Mouse (Mus musculus): ENCODE data around the gene Bdkrb2. TPM values are rescaled to one million over a fixed set of nuclear protein-coding genes. Genes with fewer than 3 reads are reported as not detected.

Gene Bdkrb2
- total RNA-seq (2021), result 10.0 and 11.9 TPM in 2 replicates
- long read RNA-seq, experiment 1, transcript Bdkrb2-201 (3 exons, 3,792 nt), result major isoform, 9 of 12 reads
- long read RNA-seq, experiment 1, partial matches to known transcripts, result 3 of 12 reads
- long read RNA-seq, experiment 1, other reads (novel, unspliced or antisense), result 0 of 12 reads
- long read RNA-seq, experiment 2, partial matches to known transcripts, result 0 of 4 reads
- long read RNA-seq, experiment 2, other reads (novel, unspliced or antisense), result 0 of 4 reads

DNA sequence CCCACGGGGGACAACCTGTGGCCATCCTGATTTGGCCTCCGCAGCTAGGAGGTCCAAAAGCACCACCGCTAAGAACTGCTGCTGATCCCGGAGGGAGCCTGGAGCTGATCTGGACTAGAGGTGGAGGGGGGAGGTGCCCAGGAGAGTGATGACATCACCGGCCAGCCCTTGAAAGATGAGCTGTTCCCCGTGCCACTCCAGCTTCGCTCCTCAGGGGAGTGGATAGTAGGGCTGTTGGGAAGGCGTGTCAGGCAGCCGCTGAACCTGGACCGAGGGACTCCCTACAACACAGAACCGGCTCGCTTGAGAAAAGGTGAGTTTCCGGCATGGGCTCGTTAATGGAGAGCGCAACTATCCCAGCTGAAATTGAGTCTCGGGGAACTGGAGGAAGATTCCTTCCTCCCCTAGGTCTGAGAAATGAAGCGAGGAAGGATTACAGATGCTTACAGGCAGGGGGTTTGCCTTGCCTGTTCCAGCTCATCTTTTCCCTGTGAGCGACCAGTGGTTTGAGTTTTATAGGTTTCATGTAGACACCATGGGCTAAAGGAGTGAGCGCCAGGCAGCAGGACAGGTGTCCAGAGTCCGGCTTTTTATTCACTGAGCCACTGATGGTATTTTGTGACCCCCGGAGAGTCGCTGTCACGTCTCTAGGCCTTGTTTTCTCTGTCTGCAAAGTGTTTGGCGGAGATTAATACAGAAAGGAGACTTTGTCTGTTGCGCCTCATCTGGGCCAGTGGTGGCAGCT, at the start of gene Bdkrb2:
Gene Bdkrb2, plus strand, starts transcription at position 291 of the 745 bp plus-strand sequence.
- peak; percentile 85 for DNase-seq

DNA sequence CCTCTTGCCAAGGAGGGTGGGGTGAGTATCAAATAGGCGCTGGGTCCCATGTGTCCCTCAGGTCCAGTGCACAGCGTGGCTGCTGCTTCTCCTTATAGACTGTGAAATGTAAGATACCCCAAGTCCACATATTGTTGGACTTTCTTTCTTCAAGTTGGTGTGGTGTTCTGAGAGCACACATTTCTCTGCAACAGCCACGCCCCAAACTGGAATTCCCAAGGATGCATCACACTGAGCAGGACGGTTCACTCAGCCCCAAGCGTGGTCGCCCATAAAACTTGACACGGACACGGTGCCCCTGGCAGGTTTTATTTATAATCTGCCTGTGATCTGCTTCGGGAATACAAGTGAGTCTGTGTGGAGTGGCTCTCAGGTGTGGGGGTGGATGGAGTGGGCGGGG, 48.9 kb upstream of the Bdkrb2 start:
- DNase-seq, result no peak

DNA sequence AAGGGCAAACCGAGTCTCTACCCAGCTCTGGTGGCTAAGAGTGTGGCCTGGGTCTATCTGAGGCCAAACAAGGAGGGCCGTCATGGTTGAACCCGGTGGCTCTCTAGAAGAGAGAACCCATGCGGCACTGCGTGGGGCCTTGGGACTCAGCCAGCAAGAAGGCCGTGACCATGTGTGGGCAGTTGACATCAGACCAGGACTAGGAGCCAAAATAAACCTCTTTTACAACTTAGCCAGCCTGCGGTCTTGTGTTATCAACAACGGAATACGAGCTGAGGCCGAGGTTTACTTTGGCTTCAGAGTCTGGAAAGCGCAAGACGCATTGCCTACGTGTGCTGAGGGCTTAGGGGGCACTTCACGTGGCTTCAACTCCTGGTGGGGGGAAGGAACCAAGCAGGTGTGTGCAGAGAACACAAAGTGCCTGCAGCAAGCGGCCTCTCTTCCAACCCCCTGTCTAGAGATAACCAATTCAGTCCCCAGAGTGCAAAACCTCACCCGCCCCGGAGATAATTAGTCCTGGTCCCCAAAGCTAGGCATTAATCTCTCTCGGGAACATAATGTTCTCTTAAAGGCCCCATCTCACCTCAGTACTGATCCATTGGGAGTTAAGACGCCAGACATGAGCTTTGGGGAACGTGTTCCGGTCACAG, 45.9 kb upstream of the Bdkrb2 start:
- peak; percentile 60 for DNase-seq

DNA sequence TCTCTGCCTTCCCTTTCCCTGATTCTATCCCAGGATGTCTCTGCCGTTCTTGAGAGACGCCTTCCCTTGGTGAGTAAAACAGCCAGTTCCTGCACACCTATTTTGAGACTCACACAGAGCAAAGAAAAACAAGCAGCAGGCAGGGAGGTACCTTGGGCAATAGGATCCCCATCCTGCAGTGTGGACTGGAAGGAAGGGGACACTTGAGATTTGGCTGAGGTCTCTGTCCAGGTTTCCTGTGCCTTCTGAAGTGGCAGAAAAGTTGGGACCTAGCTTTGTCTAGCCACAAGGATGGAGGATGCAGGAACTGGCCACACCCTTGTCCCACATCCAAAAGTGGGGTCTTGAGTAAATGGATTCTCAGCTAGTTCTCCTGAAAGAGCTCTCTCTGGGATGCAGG, 43.2 kb upstream of the Bdkrb2 start:
- no peak for DNase-seq

DNA sequence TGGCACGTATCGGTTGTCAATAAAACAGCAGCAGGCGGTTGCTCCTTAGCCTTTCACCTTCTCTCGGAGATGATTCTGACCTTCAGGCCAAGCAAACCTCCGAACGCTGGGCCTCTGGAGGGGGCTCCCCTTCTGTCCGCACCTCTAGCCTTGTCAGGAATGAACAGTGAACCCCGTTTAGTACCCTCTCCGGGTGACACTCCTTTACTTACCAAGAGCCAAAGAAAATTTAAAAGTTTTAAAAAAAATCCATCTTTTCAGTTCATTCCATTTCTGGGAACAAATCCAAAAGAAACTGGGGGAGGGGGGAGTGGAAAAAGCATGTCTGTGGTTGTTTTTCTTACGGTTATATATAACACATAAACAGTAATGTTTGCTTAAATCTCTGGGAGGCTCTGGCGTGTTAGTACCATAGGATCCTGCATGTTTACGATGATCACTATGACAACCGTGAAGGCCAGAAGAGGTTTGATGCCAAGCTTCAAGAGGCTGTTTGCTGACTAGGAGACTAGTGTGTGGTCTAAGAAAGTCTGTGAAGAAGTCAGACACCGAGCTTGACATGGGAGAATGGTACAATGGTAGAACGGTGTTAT, 41.8 kb upstream of the Bdkrb2 start:
- peak; percentile 38 for DNase-seq

DNA sequence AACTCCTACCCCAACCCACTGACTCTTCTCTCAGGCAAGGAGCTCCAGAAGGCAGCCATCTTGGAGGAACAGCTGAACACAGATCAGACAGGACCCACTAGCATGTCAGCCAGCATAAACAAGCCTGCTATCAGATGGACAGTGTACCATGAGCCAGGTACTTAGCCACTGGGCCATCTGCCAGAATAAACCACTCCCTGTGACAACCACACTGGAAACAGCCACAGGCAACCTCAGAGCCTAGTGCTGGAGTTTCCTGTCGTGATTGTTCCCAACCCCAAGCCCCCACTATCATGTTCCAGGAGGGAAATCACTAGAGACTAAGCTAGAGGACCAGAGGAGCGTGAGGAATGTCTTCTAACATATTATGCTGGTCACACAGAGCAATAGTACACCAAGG, 39.3 kb upstream of the Bdkrb2 start:
- DNase-seq, result peak; percentile 36

DNA sequence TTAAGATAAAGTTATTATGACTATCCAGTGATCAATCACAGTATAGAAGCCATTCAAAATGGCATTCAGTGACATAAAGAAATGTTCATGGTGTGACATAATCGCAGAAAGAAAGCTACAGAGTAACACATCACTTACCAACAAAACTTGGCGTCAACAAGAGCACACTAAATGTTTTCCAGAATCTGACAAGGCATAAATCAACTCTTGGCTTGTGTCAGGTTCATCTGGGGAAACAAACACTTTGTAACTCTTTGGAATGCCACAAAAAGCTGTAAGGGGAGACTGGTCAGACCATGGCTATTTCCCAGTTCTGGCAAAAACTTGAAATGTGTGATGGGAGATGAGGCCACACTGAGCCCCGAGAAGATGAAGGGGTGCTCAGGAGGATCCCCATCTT, 36.8 kb upstream of the Bdkrb2 start:
- DNase-seq, result no peak

DNA sequence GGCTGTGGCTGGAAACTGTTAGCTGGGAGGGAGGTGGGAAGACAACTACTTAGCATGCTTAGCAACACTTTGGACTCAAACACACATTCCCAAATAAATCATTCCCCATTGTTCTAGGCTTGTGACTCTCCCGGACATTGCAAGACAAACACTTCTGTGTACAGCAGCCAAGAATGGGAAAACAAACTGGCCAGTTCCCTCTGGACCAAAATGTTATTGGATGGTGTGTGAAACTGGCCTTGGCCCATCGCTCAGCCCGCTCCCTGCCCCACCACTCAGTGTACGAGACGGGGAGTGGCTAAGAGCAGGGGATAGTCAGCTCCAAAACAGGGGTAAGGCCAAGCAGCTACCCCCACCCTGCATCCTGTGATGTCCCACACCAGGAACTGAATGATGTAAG, 36.2 kb upstream of the Bdkrb2 start:
- peak; percentile 61 for DNase-seq

DNA sequence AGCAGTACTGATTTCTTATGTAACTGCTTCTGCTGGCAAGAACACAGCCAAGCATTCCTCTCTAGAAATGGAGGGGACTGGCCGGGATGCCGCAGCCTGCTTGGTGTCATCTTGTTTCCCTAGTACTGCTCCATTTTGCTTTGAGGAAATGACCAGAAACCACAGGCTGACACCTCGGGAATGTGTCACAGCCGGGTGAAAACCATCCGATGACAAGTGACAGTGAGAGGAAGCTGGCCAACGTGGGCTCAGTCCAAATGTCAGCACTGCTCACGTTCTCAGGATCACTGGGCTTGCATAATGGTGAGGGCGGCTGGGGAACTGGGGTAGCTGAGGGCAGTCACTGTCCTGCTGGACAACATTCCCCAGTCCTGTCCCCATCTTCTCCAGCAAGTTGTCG, 33.5 kb upstream of the Bdkrb2 start:
- DNase-seq, result no peak

DNA sequence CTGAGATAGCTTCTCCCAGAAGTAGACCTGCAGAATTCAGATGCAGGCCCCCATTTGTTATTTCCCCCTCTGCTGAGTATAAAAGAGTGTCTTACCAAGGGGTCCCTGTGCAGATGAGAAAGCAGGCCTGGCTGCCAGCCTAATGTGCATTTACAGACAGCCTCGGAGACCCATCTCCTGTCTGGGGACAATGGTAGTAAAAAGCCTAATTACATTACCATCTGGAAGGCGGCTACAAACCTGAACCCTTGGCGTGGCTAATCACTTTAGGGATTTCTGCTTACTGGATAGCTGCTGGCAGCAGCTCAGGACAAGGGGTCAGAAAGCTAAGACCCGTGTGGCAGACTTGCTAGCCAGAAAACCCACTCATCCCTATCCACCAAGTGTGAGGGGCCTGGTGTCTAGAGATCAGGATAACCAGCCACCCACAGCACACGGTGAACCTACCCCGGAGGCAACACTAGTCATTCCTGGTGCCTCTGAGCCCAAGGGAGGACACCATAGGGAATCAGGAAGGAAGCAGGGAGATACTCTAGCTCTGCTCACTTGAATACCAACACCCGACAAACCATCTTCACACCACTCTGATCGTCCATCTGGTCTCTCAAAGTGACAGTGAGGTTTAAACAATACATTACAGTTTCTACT, 31.2 kb upstream of the Bdkrb2 start:
- no peak for DNase-seq

DNA sequence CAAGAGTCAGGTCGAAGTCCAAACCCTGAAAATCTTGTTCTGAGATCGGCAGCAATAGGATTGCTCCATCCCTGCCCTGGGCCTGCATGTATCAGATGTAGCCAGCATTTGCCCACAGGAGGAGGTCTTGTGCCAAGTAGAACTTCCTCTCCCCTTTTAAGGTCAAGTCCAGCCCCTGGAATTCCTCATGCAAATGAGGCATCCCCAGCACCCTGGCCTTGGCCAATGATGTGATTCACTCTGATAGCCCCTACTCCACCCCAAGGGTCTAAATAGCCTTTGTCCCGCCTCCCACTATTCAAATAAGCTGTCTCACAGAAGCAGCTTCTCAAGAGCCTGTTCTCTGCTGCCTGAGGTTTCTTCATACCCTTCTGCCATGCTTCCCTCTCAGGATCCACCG, 28.2 kb upstream of the Bdkrb2 start:
- DNase-seq, result no peak

DNA sequence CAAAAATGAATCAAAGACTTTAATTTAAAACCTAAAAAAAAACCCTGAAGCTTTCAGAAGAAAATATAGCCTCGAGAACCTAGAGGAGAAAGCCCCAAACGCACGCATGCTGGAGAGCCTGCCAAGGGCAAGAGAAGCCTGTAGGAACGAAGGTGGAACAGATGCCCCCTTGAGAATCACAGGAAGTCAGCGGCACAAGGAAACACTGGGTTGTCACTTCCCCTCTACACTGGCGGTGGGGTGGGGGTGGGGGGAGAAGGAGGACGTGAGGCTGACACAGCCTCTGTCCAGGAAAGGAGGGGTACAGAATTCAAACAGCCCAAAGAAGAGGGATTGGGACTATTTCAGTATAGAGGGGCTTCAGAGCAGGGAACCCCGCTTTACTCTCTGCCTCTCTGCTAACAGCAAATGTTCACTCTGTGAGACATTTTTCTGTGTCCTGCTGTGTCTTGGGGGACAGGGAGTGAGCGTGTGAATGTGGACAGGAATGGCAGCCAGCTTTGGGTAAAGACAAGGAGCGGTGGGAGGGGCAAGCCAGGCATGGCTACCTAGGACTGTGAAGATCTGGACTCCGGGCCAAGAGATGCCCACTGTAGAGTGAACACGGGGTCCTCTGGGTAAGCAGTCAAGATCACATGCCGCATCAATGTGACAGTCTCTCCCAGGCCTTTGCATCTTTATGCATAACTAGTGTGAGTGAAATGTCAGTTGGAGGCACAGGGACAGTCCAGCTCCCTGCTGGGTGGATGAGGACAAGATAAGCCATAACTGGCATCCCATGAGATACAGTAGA, 26.9 kb upstream of the Bdkrb2 start:
- no peak for DNase-seq

DNA sequence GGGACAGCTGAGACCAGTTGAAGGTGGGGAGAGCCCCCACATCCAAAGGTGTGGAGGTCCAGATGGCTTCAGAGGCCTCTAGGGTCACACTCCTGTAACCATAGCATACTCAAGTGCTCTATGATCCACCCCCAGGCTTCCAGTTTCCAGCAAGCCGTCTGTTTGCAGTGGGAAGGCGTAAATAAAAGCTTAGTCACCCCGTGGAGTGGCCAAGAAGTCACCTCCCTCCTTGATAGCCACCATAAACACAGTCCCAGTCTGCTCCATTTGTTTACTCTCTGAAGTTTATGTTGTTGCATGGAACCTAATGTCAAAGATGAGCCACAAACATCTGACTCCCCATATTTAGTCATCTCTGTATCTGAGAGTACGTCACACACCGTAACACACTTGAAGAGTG, 25.9 kb upstream of the Bdkrb2 start:
- no peak for DNase-seq

DNA sequence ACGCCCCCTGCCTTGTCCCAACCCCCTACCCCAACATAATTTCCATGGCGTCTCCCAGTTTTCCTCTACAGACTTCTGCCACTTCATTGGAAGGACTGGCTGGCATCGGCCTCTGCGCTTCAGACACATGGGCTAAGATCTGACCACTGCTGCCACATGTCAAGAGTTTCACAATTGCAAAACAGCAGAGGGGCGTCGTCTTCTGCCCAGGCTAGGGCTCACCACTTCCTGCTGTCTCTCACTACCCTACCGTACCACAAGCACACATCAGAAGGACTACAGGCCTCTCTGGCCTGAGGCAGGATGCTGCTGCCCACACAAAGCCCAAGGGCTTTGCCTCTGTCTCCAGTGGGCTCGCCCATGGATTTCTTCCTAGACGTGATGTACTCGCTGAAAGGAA, 23.4 kb upstream of the Bdkrb2 start:
- DNase-seq, result no peak

DNA sequence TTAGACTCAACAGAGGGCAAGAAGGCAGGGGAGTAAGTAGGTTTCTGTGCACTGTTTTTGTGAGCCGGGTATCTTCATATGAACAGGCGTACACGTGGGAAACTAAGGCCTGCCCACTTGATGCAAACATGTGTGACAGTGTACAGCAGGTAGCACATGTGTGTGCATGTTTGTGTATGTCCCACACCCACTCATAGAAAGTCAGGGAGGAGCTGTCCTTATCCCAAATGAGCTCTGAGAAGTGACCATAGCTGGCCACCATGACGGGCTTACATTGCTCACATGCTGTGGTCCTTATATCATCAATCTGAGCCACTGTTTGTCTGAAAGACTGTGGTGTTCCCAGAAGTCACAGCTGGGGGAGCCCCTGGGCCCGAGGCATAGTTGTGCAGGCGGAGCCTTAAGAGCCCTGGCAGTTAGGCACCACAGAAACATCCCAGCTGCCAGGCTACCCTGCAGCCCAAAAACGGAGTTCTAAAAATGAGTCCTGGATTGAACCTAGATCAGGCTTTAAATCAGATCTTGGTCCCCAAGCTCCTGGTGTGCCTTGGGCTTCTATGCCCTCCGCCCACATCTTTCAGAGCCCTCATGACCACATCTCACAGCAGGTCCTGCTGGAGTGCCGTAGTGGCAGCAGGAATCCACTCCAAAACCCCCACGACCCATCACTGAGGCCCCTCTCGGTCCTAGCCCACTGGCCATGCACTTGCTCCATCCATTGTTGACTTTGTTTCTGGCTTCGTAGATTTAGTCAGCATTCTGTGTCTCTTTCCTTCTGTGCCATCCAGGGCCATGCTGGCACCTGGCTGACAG, 21.2 kb upstream of the Bdkrb2 start:
- DNase-seq, result no peak

DNA sequence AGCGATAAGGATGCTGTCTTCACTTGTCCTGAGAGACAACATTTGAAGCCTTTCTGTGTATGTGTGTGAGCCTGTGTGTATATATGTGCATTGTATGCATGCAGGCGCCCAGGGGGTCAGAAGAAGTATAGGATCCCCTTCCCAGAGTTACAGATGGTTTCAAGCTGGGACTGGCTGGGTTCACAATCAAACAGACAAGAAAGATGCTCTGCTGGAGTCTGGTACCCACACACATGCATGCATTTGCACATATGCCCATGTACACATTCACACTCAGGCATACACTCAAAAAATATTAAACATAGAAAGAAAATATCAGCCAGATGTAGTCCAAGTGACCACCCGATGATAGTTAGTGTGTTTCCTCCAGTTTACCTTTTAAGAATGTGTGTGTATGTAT, 20.5 kb upstream of the Bdkrb2 start:
- DNase-seq, result no peak

DNA sequence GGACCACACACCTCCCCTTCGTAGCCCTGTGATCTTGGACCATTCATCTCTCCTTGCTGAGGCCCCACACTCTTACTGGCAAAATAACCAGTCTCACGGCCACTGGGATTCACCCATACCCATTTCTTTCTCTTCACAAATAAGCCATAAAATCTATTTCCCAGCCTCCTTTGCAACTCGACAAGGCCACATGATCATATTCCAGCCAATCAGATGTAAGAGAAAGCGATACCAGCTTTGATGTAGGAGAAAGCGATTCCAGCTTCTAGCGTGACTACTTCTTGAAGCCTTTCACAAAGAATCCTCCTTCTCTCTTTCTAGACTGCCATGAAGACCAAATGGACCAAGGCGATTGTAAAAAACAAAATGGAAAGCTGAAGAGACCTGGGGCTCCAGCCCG, 19.9 kb upstream of the Bdkrb2 start:
- no peak for DNase-seq

DNA sequence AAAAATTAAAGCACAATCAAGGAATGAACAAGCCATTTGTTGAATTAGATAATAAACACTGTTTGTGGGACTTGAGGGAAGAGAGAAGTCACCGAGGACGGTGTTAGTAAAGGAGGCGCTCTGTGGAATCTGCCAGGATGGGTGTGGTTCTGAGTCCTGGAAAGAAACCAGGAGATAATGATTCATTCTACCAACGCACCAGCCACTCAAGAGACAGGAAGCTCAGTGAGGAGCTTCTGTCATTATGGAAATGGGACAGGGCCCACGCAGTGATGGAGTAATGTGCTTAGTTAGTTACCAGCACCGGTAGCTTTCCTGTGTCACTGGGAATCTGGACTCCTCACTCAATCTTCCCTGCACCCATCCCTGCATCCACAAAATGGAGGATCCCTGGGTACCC, 19.3 kb upstream of the Bdkrb2 start:
- peak; percentile 34 for DNase-seq

DNA sequence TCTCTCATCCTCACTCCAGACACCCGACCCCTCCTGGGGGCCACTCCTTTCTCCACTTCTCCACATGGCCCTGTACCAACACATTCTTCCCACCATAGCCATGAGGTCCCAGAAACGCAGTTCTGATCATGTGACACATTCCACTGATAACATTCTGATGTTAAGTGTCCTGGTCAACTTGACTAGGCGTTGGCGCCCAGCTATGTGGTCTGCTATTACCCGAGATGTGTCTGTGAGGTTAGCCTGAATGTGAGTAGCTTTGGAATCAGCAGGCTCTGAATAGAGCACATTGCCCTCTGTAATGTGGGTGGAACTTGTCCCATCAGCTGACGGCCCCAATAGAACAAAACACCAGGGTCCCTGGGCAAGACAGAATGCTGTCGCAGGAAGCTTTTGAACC, 18.2 kb upstream of the Bdkrb2 start:
- no peak for DNase-seq

DNA sequence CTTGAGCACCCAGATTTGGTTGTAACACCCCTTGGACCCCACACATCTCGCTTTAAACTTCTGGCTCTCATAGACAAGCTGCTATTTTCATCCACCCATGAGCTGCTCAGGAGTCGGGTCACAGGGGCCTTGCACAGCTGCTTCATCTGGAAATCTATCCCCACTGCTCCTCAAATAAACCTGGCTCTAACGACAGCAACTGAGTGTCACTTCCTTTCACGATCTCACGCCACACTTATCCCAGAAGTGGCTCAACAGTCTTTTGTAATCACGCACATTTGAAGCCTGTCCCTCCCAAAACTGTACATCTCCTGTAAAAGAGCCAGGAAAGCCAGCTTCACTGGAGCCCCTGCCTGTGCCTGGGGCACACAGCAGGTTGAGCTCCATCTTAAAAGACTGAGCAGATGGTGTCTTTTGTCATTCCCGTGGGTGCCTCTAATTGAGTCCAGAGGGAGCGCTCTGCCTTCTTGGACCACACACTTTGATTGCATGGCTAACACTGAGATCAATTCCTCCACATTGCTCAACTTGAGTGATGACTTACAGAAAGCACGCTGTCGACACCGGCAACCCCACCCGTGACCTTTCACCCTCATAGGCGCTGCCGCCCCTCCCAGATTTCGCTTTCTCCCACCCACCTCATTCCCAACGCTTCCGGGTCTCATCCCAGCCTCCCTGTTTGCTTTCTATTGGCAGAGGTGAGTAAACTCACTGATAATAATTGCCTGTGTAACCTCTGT, 17.2 kb upstream of the Bdkrb2 start:
- DNase-seq, result no peak
